Mouse (Mus musculus): Measurements from ENCODE around the gene Epsti1. TPM values are rescaled to one million over a fixed set of nuclear protein-coding genes. Genes with fewer than 3 reads are reported as not detected.

Gene Epsti1
- polyA plus RNA-seq, 1 experiment = not detected

DNA sequence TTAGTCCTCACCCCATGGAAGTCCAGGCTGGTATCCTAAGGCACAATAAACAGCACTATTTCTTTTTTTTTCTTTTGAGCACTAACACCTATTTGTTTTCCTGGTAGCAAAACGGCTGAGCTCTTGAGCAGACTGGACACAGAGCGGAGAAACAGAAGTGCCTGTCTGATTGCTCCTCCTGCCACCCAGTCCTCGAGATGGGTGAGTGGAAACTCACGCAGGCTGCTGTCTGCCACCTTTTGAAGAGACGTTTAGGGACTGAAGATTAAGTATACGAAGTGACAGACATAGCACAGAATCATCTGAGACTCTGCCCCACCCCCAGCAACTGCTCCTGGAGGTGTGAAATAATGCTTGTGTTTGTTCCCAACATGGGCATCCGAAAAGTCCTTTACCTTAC, 59.5 kb downstream of the Epsti1 start:
- H3K27ac ChIP-seq (ENCODE audit: insufficient read depth, low read depth, low read length) = no peak overlapping the region
- WGBS = 82% methylated on average over 7 of the region's 7 CpGs
- no peak for TF ChIP-seq POLR2A (IDR thresholded peaks at IDR 0.05; ENCODE audit: insufficient read depth, low read depth, low read length)
- H3K4me1 ChIP-seq (ENCODE audit: control insufficient read depth, insufficient read depth, low read length) = no peaks in the 10 kb centered on the region
- no peak overlapping the region for H3K4me3 ChIP-seq (ENCODE audit: insufficient read depth, low read depth, low read length)

DNA sequence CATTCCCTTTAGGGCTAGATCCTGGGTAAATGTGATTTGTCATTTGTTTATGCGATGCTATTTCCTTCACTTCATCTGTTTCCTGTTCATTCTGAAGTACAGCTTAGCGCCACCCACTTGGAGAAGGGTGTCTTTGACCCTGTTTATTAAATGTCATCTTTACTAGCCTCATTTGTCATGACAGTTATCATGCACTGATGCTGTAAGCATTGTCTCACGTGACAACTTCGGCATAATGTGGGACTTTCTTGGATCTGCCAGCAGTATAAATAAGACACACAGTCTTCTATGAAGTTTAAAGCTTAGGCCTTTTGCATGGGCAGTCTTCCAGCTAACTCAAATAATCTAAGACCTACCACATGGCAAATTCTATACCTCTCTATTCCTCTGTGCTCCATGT, 67.3 kb downstream of the Epsti1 start:
- no peaks in the 10 kb centered on the region for H3K4me1 ChIP-seq (ENCODE audit: control insufficient read depth, insufficient read depth, low read length)
- TF ChIP-seq POLR2A (IDR thresholded peaks at IDR 0.05; ENCODE audit: insufficient read depth, low read depth, low read length) = no peak
- TF ChIP-seq CTCF (IDR thresholded peaks at IDR 0.05; ENCODE audit: insufficient read depth, low read depth, low read length) = no peak
- 90% methylated on average over 4 of the region's 4 CpGs for WGBS
- H3K4me3 ChIP-seq (ENCODE audit: insufficient read depth, low read depth, low read length) = no peak overlapping the region
- H3K27ac ChIP-seq (ENCODE audit: insufficient read depth, low read depth, low read length) = no peak overlapping the region

- no peak overlapping the region for H3K4me3 ChIP-seq (ENCODE audit: insufficient read depth, low read depth, low read length)
- H3K4me1 ChIP-seq (ENCODE audit: control insufficient read depth, insufficient read depth, low read length) = no peaks in the 10 kb centered on the region
- 75% methylated on average over 6 of the region's 6 CpGs for WGBS
- TF ChIP-seq CTCF (IDR thresholded peaks at IDR 0.05; ENCODE audit: insufficient read depth, low read depth, low read length) = no peak
- TF ChIP-seq POLR2A (IDR thresholded peaks at IDR 0.05; ENCODE audit: insufficient read depth, low read depth, low read length) = no peak
- no peak overlapping the region for H3K27ac ChIP-seq (ENCODE audit: insufficient read depth, low read depth, low read length)
Observed at GRCm38 (mm10) chr14:77974221-77974620, 70.2 kb downstream of the Epsti1 start.

DNA sequence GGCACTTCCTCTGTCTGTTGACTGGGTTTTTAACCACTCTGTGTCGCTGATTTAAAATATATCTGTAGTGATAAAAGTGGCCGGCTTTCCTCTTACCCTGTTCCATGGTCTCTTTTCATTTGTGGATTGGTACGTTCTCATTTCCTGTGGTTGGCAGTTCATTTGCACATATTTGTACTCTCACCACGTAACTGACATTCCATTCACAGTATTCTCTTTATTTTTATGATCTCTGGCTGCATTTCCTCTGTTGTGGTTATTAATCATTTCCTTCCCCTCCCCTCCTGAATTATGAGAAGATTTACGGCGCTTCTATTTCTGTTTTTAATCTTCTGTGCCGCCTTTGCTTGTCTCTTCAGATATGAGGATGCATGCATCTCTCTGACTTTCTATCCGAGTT, 71.7 kb downstream of the Epsti1 start:
- WGBS = 81% methylated on average over 8 of the region's 8 CpGs
- no peak for TF ChIP-seq CTCF (IDR thresholded peaks at IDR 0.05; ENCODE audit: insufficient read depth, low read depth, low read length)
- TF ChIP-seq POLR2A (IDR thresholded peaks at IDR 0.05; ENCODE audit: insufficient read depth, low read depth, low read length) = no peak
- Histone ChIP-seq H3K4me1 (ENCODE audit: control insufficient read depth, insufficient read depth, low read length) (no peaks in the 10 kb centered on the region), H3K4me3 (ENCODE audit: insufficient read depth, low read depth, low read length) (no peak overlapping the region), H3K27ac (ENCODE audit: insufficient read depth, low read depth, low read length) (no peak overlapping the region)

DNA sequence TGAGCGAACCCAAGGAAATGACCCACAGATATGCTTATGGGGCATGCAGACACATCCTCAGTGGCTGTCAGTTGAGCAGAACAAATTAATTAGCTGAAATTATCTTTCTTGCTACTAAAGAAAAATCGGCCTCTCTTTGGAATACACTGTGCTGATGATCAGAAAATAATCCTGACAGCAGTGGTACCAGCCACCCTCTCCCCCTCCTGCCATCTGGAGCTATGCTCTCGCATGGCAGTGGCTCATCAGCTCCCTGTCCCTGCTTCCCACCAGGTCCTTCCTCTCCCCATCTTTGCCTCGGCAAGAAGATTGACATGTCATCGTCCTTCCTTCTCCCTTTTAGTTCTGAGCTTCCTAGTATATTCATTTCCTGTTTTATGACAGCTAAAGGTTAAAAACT, 77.5 kb downstream of the Epsti1 start:
- no peak for TF ChIP-seq POLR2A (IDR thresholded peaks at IDR 0.05; ENCODE audit: insufficient read depth, low read depth, low read length)
- TF ChIP-seq CTCF (IDR thresholded peaks at IDR 0.05; ENCODE audit: insufficient read depth, low read depth, low read length) = no peak
- 76% methylated on average over 5 of the region's 5 CpGs for WGBS
- Histone ChIP-seq H3K4me1 (ENCODE audit: control insufficient read depth, insufficient read depth, low read length) (no peaks in the 10 kb centered on the region), H3K27ac (ENCODE audit: insufficient read depth, low read depth, low read length) (no peak overlapping the region), H3K4me3 (ENCODE audit: insufficient read depth, low read depth, low read length) (no peak overlapping the region)

DNA sequence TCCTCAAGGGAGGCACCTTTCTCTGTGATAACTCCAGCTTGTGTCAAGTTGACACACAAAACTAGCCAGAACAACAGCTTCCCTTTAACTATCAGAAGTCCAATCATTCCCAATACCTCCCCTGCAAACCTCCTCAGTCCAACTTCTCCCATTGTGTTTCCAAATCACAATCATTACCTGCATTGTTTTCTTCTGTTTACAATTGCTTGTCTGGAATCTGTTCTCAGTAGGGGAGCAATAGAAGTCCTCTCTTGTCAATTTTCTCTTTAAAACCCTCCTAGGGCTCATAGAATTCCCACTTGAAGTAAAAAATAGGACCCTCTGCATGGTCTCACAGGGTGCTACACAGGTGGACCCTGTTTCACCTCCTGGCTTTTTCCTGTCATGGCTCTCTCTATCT, 93.7 kb downstream of the Epsti1 start:
- Histone ChIP-seq H3K4me1 (ENCODE audit: control insufficient read depth, insufficient read depth, low read length) (no peaks in the 10 kb centered on the region), H3K27ac (ENCODE audit: insufficient read depth, low read depth, low read length) (no peak overlapping the region), H3K4me3 (ENCODE audit: insufficient read depth, low read depth, low read length) (no peak overlapping the region)
- TF ChIP-seq CTCF (IDR thresholded peaks at IDR 0.05; ENCODE audit: insufficient read depth, low read depth, low read length) (no peak), POLR2A (IDR thresholded peaks at IDR 0.05; ENCODE audit: insufficient read depth, low read depth, low read length) (no peak)

- H3K4me1 ChIP-seq (ENCODE audit: control insufficient read depth, insufficient read depth, low read length) = no peaks in the 10 kb centered on the region
- H3K4me3 ChIP-seq (ENCODE audit: insufficient read depth, low read depth, low read length) = no peak overlapping the region
- no peak for TF ChIP-seq POLR2A (IDR thresholded peaks at IDR 0.05; ENCODE audit: insufficient read depth, low read depth, low read length)
- 92% methylated on average over 4 of the region's 4 CpGs for WGBS
- no peak overlapping the region for H3K27ac ChIP-seq (ENCODE audit: insufficient read depth, low read depth, low read length)
Observed at GRCm38 (mm10) chr14:78004486-78004885, 100.4 kb downstream of the Epsti1 start.

- TF ChIP-seq POLR2A (IDR thresholded peaks at IDR 0.05; ENCODE audit: insufficient read depth, low read depth, low read length) = no peak
- no peak for TF ChIP-seq CTCF (IDR thresholded peaks at IDR 0.05; ENCODE audit: insufficient read depth, low read depth, low read length)
- no peak overlapping the region for H3K27ac ChIP-seq (ENCODE audit: insufficient read depth, low read depth, low read length)
- 52% methylated on average over 6 of the region's 6 CpGs for WGBS
- no peaks in the 10 kb centered on the region for H3K4me1 ChIP-seq (ENCODE audit: control insufficient read depth, insufficient read depth, low read length)
- no peak overlapping the region for H3K4me3 ChIP-seq (ENCODE audit: insufficient read depth, low read depth, low read length)
Observed at GRCm38 (mm10) chr14:78008019-78008418, 104.0 kb downstream of the Epsti1 start.

DNA sequence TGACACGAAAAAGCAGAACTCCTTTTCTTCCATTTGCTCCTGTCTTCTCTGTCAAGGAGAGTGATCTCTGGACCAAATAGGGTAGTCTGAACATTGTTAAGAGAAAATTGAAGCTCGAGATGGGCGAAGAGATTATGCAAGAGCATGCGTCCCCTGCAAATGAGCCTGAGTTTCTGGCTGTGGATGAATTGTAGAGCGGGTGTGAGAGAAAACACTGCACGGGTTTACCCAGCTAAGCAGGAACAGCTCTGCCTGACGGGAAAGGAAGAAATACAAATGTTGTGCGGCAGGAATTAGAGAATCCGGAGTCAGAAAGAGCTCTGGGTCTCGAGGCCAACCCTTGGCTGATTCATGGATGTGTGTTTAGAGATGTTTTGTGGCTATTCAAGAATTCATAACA, 107.8 kb downstream of the Epsti1 start:
- WGBS = 53% methylated on average over 10 of the region's 10 CpGs
- Histone ChIP-seq H3K27ac (ENCODE audit: insufficient read depth, low read depth, low read length) (no peak overlapping the region), H3K4me3 (ENCODE audit: insufficient read depth, low read depth, low read length) (no peak overlapping the region)

DNA sequence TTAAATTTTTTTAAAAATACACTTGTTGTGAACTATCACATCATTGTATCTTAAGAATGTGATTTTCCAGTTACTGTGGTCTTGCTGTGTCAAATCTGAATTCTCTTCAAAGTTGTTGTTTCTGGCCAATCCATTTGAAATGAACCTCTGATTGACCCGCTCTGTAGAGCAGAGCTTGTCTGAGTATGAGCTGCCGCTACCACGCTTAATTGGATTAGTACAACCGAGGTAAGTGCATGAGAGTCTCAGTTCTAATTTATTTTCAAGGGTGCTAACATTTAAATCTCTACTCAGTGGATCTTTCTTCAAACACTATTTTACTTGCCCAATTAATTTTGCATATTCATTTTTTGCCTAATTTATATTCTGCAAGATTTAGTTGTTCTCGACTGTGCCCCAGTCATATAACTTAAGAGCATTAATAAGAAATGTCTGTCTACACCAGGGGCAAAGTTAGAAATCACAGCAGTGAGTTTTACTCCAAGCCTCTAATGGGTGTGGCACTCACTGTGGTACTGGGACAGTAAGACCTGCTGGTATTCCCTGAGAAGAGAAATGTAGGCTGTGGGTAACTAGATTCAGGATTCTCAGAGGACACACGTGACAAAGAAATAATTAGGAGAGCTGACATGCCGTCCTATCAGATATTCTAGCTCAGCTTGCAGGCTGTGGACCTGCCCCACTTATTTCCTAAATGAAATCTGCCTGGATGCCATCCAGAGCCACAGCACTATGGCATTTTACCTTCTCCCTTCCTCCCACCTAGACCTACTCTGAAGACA, 111.7 kb downstream of the Epsti1 start:
- no peak overlapping the region for H3K27ac ChIP-seq (ENCODE audit: insufficient read depth, low read depth, low read length)
- H3K4me1 ChIP-seq (ENCODE audit: control insufficient read depth, insufficient read depth, low read length) = no peaks in the 10 kb centered on the region
- TF ChIP-seq CTCF (IDR thresholded peaks at IDR 0.05; ENCODE audit: insufficient read depth, low read depth, low read length) = no peak
- no peak for TF ChIP-seq POLR2A (IDR thresholded peaks at IDR 0.05; ENCODE audit: insufficient read depth, low read depth, low read length)
- 42% methylated on average over 7 of the region's 7 CpGs for WGBS
- no peak overlapping the region for H3K4me3 ChIP-seq (ENCODE audit: insufficient read depth, low read depth, low read length)

More for the DNA sequence above, 107.8 kb downstream of the Epsti1 start:
- no peak for TF ChIP-seq POLR2A (IDR thresholded peaks at IDR 0.05; ENCODE audit: insufficient read depth, low read depth, low read length)
- TF ChIP-seq CTCF (IDR thresholded peaks at IDR 0.05; ENCODE audit: insufficient read depth, low read depth, low read length) = no peak
- H3K4me1 ChIP-seq (ENCODE audit: control insufficient read depth, insufficient read depth, low read length) = no peaks in the 10 kb centered on the region

All from olfactory bulb, adult 2 months (tissue).